Mouse (Mus musculus) ES-E14 (cell line): ENCODE measurements around the gene Slc7a11.

Experiments
- HCFC1 ChIP-seq: IDR thresholded peaks from 2 replicates; pipeline ENCODE4 v1.6.1; 2012; ENCODE audit warnings: low read length, inconsistent platforms, borderline replicate concordance; ENCODE audit not compliant: insufficient read depth
- ZNF384 ChIP-seq: IDR thresholded peaks from 2 replicates; pipeline ENCODE4 v1.6.1; 2012; ENCODE audit warnings: low read depth, low read length, inconsistent platforms

- no peak for TF ChIP-seq HCFC1
- no peak for TF ChIP-seq ZNF384
Observed at GRCm38 (mm10) chr3:50386066-50386465, 57.3 kb downstream of the Slc7a11 start.
